Mouse (Mus musculus) left cerebral cortex, adult 9 months (tissue): ENCODE data around the gene Mllt10.
"Not testable (repeated sequence)": the region's sequence is repeated elsewhere in the genome, so short reads cannot be mapped to it uniquely, and the experiment has no call there.

Experiments
- DNase-seq, 2 experiments: peaks; one replicate each; pipeline ENCODE4 v3.0.0; 2022; ENCODE audit warnings: low spot score in 2 of 2

Gene Mllt10

DNA sequence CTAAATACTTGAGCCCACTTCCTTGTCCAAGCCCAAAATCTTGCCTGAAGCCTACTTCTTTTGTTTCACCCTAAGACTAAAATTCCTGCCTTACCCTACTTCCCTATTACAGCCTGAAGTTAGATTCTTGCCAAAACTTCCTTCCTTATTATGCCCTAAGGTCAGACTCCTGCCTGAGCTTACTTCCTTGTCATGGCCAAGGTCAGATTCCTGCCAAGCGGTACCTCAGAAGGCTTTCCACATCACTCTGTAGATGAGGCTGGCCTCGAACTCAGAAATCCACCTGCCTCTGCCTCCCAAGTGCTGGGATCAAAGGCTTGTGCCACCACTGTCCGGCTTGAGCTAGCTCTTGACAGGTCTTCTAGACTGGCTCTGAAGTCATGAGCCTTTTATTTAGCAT is 32.7 kb downstream of the Mllt10 start:
- DNase-seq: not testable (repeated sequence)

DNA sequence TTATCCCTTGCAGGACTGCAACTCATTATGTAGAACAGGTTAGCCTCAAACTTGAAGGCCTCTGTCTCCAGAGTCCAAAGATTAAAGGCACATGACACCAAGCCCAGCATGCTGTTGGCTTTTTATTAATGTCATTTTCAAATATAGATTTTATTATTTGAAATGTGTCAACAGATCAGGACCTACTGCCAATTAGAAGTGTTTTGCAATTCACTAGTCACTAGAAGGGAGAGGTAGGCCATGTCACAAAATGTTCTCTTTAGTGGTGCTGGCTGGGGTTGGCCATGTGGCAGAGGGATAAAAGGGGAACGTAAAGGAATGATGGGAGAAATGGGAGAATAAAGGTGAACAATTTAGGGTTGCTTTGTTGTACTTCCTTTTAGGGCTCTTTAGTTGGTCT is 38.8 kb downstream of the Mllt10 start:
- no peak for DNase-seq

DNA sequence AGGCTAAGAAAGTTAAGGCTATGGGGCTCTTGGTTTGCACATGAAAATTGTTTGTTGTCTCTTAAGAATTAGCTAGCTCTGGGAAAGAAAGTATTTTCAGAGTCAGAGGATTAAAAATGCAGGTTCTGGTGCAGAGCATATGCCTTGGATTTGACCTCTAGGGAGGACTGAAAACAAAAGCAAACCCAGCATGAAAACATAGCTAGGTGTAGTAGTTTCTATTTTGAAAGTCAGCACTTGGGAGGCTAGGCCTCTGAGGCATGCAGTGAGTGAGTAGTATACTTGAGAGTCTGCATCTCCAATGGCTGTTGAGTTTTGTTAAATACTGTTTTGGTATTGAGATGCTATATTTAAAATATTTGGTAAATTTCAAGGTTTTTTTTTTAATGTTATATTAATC is 39.3 kb downstream of the Mllt10 start:
- no peak for DNase-seq

DNA sequence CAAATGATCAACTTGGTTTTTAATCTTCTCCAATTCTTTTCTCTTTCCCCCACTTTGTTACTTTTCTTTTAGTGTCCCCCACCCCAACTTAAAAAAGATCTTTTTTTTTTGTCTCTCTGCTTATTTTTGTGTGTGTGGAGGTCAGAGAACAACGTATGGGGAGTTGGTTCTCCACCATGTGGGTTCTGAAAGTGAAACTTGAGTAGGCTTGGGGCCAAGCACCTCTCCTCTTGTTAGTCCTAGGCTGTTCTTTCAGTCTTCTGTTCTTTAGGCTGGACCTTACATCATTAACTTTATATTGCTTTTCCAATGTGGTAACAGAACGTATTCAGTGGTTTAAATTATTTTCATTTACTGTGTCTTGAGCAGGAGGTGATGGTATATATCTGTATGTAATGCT is 40.8 kb downstream of the Mllt10 start:
- DNase-seq: no peak

DNA sequence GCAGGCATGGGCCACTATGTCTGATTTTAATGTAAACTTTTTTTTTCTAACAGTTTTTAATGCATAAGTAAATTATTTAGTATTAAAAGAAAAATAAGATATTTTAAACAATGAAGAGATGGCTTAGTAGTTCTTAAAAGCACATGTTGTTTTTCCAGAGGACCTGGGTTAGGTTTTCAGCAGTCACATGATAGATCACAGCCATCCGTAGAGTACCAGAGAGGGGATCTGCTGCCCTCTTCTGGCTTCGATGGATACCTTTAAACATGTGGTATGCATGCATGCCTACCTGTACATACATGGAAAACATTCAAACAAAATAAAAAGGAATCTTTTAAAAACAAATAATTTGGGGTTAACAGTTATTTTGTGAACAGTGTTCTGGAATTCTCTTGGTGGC is 45.9 kb downstream of the Mllt10 start:
- no peak for DNase-seq

DNA sequence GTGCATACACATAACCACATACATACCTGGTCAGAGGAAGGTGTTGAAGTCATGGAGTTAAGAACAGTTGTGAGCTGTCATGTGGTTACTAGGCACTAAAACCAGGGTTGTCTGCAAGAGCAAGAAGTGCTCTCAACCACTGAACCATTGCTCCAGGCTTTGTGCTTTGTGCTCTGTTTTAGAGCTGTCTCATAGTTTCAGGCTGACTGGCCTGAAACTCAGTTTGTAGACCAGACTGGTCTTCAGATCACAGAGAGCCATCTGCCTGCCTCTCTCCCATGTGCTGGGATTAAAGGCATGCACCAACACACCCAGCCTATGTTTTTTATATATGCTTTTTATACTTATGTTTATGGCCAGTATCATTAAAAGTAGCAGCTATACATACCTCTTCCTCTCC is 52.5 kb downstream of the Mllt10 start:
- no peak for DNase-seq

DNA sequence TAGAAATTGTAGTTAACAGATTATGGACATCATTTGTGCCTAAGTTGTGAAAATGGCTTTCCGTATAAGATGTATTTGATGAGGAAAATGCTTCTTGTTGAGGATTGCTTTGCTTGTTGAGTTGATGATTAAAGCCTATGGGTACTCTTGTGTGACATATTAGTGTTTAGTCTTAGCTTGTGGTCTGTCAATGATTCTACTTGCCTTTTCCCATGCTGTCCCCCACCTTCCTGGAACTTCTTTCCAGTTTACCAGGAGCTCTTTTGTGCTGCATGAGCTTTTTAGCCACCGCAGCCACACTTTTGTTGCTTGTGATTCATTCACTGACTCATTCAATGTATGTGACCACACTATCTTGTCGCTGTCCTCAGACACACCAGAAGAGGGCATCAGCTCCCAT is 53.2 kb downstream of the Mllt10 start:
- no peak for DNase-seq

DNA sequence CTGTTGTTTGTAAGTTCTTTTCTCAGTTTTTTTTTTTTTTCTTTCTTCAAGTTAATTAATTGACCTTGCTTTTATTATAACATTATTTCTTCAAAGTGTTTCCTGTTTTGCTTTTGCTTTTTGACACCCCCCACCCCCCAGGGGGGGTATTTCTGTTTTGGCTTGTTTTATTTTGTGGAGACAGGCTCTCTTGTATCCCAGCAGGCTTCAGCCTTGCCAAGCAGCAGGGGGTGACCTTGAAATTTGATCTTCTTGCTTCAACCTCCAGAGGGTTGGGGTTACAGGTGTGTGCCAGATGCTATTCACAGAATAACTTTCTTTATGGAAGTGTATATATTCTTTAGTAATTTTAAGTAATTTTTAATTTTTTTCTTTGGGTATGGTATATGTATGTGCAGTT is 56.4 kb downstream of the Mllt10 start:
- no peak for DNase-seq

DNA sequence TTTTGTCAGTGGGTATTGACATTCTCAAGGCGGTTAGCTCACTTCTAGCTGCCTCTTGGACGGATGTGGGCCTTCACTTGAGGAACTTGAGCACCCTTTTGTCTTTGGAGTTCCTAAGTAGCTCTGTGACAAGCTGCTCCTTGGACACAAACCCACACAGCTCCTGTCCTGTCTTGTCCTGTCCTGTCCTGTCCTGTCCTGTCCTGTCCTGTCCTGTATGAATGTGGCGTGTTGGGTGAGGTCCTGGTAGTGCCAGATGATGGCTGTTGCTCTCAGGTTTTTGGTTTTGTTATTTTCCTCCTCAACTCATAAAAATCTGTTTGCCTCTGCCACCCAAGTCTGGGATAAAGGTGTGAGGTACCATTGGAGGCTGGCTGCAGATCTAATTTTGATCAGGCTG is 61.4 kb downstream of the Mllt10 start:
- DNase-seq: no peak

DNA sequence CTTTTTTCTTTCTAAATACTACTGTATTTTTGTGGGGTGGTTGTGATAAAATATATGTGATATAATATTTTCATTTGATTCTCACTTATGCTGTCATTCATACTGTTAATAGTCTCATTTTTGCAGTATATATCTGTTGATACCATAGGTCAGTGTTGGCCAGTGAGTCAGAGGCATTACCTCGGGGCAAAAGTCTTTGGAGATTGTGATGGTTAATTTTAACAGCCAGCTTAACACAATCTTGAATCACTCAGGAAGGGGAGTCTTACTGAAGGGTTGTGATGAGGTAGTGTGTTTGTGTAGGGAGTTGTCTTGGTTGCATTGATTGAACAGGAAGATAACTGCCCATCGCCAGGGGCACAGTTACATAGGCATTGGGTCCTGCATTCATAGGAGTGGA is 83.1 kb downstream of the Mllt10 start:
- DNase-seq: no peak

DNA sequence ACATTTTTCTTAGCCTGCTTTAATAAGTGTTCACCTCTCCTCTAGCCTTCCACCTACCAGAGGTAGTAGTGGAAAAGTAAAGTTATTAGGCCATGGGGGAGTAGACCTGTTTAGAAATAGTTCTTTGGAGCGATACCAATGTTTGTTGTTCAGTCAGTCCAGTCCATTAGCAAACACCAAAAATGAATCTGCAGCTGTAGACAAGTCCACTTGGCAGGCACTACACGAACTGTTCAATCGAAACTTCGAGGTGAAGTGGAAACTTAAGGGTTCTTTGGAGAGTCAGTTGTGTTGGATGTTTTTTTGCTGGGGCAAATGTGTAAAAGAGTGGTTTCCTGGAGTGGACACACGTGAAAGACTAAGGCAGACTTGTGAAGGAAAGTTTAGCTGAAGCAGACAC is 84.6 kb downstream of the Mllt10 start:
- DNase-seq: no peak

DNA sequence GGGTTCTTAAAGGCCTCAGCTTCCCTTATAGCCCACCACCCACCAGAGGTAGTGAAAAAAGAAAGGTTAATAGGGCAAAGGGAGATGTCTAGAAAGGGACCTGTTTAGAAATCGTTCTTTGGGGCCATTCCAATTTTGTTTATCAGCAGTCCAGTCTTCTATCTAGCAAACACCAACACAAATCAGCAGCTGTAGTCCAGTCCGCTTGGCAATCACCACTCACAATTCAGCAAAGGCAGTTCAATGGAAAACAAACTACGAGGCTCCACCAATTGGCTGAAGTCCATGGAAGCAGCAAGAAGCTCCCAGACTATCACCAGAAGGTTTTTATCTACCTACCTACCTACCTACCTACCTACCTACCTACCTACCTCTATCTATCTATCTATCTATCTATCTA is 101.1 kb downstream of the Mllt10 start:
- no peak for DNase-seq

DNA sequence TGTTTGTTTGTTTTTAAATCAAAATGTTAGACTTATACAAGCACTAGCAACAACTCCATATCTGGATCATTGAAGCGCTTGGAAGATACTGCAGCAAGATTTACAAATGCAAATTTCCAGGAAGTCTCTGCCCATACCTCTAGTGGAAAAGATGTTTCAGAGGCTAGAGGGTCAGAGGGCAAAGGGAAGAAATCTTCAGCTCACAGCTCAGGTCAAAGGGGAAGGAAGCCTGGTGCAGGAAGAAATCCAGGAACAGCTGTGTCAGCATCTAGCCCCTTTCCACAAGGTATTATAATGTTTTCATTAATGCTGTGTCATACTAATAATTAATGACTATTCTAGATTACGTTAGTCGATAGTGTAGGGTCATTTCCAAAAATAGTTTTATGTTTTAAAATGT is 104.4 kb downstream of the Mllt10 start:
- no peak for DNase-seq

DNA sequence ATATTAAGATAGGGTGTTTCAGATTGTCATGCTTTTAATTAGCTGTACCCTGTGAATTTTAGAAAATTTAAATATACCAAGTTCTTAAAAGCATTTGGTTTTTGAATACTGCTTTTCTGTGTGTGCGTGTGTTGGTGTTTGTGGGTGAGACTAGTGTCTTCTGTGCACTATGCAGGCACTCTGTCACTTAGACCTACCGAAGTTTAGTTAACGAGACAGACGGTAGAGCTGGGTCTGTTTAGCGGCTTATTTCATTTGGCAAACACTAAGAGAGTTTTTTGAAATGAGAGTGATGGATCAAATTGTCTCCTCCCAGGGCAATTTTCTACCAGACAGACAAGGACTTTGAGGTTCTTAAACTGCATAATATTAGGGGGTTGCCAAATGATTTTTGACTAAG is 106.0 kb downstream of the Mllt10 start:
- no peak for DNase-seq

DNA sequence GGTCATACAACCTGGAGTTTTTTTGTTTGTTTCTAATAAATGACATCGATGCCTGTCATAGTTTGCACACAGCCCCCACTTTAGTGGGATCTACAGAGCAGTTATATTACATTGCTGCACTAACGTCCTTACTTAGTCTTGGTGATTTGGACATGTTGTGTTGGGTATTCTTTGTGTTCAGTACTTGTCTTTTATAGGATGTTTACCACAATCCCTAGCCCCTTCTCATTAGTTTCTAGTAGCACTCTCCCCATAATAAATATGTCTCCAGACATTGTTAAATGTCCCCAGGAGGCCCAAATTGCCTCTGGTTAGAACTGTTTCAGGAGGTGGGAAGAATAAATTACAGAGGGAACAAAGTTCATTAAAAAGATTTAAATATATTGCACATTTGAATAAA is 110.5 kb downstream of the Mllt10 start:
- no peak for DNase-seq

DNA sequence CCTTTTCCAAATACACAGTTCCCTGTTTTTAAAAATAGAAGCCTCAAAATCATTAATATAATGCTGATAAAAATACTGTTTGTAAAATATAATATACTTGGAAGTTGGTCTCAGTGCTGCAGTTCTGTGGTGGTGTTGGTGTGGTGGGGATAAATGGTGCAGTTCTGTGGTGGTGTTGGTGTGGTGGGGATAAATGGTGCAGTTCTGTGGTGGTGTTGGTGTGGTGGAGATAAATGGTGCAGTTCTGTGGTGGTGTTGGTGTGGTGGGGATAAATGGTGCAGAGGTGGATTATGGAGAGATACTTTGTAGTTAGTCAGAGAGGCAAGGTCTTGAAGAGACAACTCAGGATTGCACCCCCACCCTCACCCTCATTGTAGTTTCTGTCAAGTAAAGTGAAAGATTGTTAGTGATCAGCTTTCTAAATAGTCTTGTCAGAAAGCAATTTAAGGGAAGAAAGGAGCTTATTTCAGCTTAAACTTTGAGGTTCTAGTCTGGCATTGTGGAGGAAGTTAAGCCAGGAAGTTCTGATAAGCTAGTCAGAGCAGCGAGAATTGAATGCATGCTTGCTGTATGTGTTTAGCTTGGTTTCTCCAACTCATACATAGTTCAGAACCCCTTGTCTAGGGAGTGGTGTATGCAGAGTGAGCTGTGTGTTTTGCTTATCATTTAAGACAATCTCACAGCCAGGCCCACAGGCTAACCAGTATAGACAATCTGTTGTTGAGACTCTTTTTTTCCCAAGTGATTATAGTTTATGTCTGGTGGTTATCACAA is 114.3 kb downstream of the Mllt10 start:
- DNase-seq: no peak

DNA sequence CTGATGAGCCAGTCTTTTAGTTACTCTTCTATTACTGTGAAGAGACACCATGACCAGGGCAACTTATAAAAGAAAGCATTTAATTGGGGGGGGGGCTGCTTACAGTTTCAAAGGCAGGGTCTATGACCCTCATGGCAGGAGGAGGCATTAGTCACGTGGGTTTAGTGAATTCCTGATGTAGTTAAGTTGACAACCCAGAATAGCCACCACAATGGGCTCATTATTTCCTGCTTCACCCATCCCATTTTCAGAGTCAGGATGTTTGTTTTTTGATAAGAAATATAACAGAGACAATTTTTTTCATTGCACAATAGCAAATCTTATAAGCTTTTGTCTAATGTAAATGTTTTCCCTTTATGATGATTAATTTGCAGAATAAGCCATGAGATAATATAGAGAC is 120.2 kb downstream of the Mllt10 start:
- no peak for DNase-seq

DNA sequence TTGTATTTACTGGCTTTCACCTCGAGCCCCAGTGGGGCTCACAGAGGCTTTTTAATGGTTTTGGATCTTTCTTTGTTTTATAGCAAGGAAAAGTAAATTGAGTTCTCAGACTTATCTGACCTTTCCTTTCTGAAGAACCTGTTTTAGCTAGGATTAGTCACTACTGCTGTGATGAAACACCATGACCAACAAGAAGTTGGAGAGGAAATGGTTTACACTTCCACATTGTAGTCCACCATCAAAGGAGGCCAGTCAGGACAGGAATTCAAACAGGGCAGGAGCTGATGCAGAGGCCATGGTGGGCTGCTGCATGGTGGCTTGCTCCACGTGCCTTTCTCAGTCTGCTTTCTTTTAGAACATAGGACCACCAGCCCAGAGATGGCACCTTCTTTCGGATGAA is 121.2 kb downstream of the Mllt10 start:
- DNase-seq: no peak

DNA sequence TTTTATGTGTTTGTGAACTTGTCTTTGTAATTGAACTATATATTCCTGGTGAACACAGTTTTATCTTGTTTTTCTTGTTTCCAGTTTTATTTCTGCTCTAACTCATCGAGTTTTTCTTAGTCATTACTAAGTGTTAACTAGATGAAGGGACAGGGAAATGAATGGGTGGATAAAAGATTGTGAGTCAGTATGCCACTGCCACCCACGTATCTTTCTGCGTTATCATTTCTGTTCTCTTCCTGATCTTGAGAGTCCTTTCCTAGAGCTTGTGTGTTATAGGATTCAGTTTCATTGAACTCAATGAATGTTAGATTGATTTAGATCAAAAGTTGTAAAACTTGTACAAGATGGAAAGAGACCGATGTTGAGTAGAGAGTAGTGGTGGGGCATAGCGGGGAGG is 125.3 kb downstream of the Mllt10 start:
- DNase-seq: no peak

DNA sequence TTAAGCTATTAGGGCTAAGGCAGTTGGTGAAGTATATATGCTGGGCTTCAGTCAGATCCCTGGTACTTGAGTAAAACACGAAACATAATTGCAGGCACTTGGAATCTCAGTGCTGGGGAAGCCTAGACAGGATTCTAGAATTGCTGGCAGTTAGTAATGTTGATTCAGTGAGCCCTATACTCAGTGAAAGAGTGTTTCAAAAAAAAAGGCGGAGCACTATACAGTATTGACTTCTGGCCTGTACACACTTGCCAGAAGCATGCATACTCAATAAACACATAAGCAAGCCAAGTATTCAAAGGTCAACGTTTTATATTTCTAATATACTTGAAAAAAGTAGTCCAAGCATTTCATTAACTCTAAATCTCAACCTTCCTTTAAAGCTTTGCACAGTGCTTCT is 126.6 kb downstream of the Mllt10 start:
- DNase-seq: no peak

DNA sequence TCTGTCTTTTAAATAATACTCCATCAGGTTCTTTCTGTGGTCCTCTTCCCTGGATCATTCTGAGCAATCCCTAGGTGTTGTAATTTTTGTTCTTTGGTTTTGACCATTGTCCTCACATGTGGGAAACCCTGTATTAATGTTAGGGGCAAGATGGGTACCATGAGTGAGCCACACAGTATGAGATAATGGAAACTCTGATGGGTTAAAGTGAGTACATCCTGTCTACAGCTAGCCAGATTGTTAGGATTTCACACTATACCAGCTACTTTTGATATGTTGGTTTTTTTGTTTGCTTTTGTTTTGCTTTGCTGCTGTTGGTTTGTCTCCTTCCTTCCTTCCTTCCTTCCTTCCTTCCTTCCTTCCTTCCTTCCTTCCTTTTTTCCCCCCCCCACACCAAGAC is 128.0 kb downstream of the Mllt10 start:
- DNase-seq: no peak

DNA sequence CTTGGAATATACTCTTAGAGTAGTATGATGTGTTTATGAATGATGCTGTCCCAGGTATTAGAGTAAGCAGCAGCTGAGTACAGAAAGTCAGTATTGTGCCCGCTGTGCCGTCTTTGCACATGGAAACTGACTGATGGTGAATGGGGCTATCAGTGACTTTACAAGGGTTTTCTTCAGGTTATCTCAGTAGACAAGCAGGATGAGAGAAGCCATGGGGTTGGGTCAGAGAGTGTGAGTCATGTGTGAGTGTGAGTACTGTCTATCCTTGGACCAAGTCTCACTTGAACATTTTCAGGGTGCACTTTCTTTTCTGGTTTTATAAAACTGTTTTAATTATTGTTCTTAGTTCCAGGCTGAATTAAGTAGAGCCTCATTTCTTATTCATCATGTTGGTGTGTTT is 133.3 kb downstream of the Mllt10 start:
- DNase-seq: no peak

DNA sequence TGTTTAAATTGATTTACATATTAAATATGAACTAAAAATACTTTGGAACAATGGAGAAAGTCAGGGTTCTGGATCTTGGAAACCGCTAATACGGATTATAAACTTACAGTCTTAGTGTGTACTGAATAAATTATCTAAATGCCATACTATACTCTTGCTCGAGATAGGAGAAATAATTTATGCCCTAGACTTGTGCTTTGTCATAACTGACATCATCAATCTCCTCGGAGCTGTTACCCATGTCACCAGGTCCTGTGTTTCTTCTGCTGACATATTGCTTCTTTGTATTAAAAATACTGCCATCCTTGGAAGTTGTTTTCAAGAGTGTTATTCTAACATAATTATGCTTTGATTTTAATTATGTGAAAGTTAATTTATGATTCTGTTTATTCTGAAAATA is 140.2 kb downstream of the Mllt10 start:
- no peak for DNase-seq

DNA sequence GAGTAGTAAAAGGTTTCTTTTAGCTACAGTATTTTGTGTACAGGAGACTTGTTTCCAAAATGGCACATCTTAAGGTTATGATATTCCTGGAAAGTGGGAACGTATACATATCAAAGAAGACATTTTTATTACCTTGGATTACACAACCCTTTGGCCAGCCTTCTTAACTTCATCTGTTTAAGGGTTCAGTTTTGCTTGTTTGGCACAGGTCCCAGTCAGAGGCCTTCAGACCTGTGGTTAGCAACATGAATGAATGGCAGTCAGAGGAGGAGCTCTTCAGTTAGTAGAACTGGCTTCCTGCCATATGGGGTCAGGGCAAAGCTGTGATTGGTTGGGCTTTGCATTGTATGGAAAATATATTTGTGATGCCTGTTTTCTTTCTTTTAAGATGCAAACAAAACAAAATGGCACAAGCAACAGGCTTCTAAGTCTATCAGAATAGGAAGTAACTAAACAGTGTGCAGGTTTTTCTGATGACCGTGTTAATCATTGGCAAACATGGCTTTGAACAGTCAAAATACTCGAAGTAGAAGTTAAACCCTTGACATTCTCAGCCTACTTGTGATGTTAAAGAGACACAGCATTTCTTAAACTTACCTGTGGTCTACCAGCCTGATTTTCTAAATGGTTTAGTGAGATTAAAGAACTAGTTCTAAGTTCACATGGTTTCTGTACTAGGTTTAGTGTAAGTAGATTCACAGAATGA is 140.8 kb downstream of the Mllt10 start:
- no peak for DNase-seq
